Mouse (Mus musculus) forebrain, embryonic 12.5 days (tissue): ENCODE measurements around the gene Foxi3. TPM values are rescaled to one million over a fixed set of nuclear protein-coding genes. Genes with fewer than 3 reads are reported as not detected.
A peak's percentile ranks its signal among the peaks of the same experiment; 100 is the strongest.

Experiments used
- ATAC-seq: fragments of 200-750 bp; cut with Nextera tagmentation; 2 replicates; pipeline ENCODE4 v1.8.0; 2017; ENCODE audit warnings: moderate TSS enrichment; ENCODE audit not compliant: low FRiP score
- H3K27ac ChIP-seq: fragments of 300-500 bp; sonication (generic); 2 replicates; pipeline ENCODE4 v1.5.1; 2016; ENCODE audit warnings: mild to moderate bottlenecking
- H3K27me3 ChIP-seq: fragments of 300-500 bp; sonication (generic); 2 replicates; pipeline ENCODE4 v1.6.1; 2016; ENCODE audit warnings: mild to moderate bottlenecking
- H3K36me3 ChIP-seq: fragments of 300-500 bp; sonication (generic); replicated peaks from 2 replicates; pipeline ENCODE4 v1.6.1; 2016; ENCODE audit warnings: mild to moderate bottlenecking
- H3K4me1 ChIP-seq: fragments of 300-500 bp; sonication (generic); 2 replicates; pipeline ENCODE4 v1.6.1; 2016
- H3K4me2 ChIP-seq: fragments of 300-500 bp; sonication (generic); 2 replicates; pipeline ENCODE4 v1.6.1; 2016; ENCODE audit warnings: mild to moderate bottlenecking, moderate library complexity
- H3K4me3 ChIP-seq: fragments of 300-500 bp; sonication (generic); replicated peaks from 2 replicates; pipeline ENCODE4 v1.5.1; 2016; ENCODE audit warnings: mild to moderate bottlenecking
- H3K9ac ChIP-seq: fragments of 300-500 bp; sonication (generic); 2 replicates; pipeline ENCODE4 v1.6.1; 2016; ENCODE audit warnings: mild to moderate bottlenecking
- H3K9me3 ChIP-seq: fragments of 300-500 bp; sonication (generic); 2 replicates; pipeline ENCODE4 v1.6.1; 2016
- WGBS: fragments of 180-500 bp; shearing (Covaris S2); methylation state at CpG from one replicate; pipeline ENCODE4 v1.1.7; 2016; 5-methylcytosine and 5-hydroxymethylcytosine counted together
- polyA plus RNA-seq: library from polyadenylated mRNA; unstranded; fragments of >200 nt; fragmentation: Nextera tagmentation; extraction: Ambion mirVana; gene quantifications from 2 replicates; pipeline ENCODE4 v1.2.1, GENCODE M21; 2016

Foxi3 gene
- polyA plus RNA-seq, 1 experiment from 2014 or later: 0.20 TPM

DNA sequence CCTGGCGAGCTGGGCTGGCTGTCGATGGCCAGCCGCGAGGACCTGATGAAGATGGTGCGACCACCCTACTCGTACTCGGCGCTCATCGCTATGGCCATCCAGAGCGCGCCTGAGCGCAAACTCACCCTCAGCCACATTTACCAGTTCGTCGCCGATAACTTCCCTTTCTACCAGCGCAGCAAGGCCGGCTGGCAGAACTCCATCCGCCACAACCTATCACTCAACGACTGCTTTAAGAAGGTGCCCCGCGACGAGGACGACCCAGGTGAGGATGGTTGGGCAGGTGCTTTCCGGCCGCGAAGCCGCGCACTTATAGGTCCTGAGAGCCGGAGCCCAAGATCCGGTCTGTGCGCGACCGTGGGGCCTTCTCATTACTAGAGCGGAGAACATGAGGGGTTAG is 605 bp downstream of the Foxi3 start:
- Histone ChIP-seq H3K4me3 (peak overlapping the region; percentile 52), H3K9ac (0 out of 2 replicates have a peak overlapping the region, but pooled peaks have one; percentile 38), H3K4me1 (peaks cover 12% of the 10 kb centered on the region), H3K4me2 (peak overlapping the region; percentile 98), H3K27ac (no peak overlapping the region), H3K9me3 (no peaks in the 10 kb centered on the region), H3K36me3 (no peaks in the 10 kb centered on the region), H3K27me3 (peaks cover 76% of the 10 kb centered on the region)
- ATAC-seq: peak; percentile 36
- under 1% methylated on average over 34 of the region's 34 CpGs for WGBS

DNA sequence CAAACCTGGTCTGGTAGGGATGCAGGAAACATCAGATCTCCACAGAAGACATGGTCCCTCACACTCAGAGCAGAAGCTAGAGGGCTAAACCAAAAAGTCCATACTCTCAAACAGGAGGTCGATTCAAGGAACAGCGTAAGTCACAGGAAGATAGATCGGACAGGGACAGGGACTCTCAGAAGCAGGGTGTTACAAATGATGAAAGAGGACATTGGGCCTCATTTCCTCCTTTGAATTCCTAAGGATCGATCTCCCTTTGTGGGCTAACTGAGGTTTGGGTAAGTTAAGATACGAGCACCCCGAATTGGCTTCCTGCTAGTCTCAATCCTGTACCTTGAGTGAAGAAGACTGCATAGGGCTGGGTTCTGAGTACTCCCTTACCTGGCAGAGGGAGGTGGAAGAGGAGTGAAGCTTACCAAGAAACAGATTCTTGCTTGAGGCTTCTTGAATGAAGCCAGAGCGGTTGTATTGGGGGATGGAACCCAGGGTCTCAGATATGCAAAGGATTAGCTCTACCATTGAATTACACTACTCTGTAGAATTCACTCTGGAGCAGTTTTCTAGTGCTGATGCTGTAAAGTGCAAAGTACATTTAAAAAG is 1.1 kb downstream of the Foxi3 start:
- no peak overlapping the region for H3K4me2 ChIP-seq
- H3K9ac ChIP-seq: no peak overlapping the region
- H3K4me1 ChIP-seq: peaks cover 12% of the 10 kb centered on the region
- H3K27ac ChIP-seq: no peak overlapping the region
- ATAC-seq: no peak
- H3K36me3 ChIP-seq: no peaks in the 10 kb centered on the region
- no peaks in the 10 kb centered on the region for H3K9me3 ChIP-seq
- WGBS: 8% methylated on average over 7 of the region's 7 CpGs
- H3K4me3 ChIP-seq: no peak overlapping the region; the same call in 1 of the 2 replicates
- H3K27me3 ChIP-seq: peaks cover 76% of the 10 kb centered on the region

- no peak for ATAC-seq
Observed at GRCm38 (mm10) chr6:70964116-70964830, 7.9 kb downstream of the Foxi3 start.

GRCm38 (mm10) chr6:70965694-70966093 is 9.4 kb downstream of the Foxi3 start:
- no peak for ATAC-seq
- H3K27ac ChIP-seq: no peak overlapping the region
- H3K36me3 ChIP-seq: no peaks in the 10 kb centered on the region
- H3K27me3 ChIP-seq: peaks cover 34% of the 10 kb centered on the region
- no peak overlapping the region for H3K9ac ChIP-seq
- 19% methylated on average over 7 of the region's 7 CpGs for WGBS
- no peak overlapping the region for H3K4me3 ChIP-seq
- H3K4me1 ChIP-seq: peaks cover 16% of the 10 kb centered on the region
- H3K4me2 ChIP-seq: no peak overlapping the region
- no peaks in the 10 kb centered on the region for H3K9me3 ChIP-seq

More at GRCm38 (mm10) chr6:70964116-70964830, 7.9 kb downstream of the Foxi3 start:
- peaks cover 16% of the 10 kb centered on the region for H3K4me1 ChIP-seq
- no peak overlapping the region for H3K4me3 ChIP-seq
- H3K9ac ChIP-seq: no peak overlapping the region
- H3K27me3 ChIP-seq: peaks cover 48% of the 10 kb centered on the region
- H3K9me3 ChIP-seq: no peaks in the 10 kb centered on the region
- H3K4me2 ChIP-seq: no peak overlapping the region
- no peak overlapping the region for H3K27ac ChIP-seq
- 23% methylated on average over 6 of the region's 6 CpGs for WGBS
- H3K36me3 ChIP-seq: no peaks in the 10 kb centered on the region

DNA sequence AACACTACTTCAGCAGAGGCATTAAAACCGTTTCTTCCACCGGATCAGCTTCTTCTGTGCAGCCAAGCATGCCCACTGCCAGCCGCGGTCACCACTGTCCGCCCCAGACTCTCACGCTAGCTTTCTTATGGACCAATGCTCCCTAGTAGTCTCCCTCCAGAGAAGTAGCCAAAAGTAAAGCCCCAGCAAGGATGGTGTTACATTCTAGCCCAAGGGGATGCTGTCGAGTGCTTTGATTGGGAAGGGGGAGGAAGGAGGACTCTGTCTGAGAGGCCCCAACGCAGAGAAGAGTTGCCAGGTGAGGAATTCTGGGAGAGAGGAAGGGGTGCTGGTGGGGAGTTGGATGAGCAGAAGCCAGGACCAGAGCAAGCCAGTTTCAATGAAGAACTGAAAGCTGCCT is 11.1 kb downstream of the Foxi3 start:
- no peaks in the 10 kb centered on the region for H3K9me3 ChIP-seq
- no peaks in the 10 kb centered on the region for H3K36me3 ChIP-seq
- H3K27ac ChIP-seq: no peak overlapping the region
- no peak overlapping the region; the same call in 1 of the 2 replicates for H3K4me3 ChIP-seq
- no peak overlapping the region for H3K9ac ChIP-seq
- peaks cover 31% of the 10 kb centered on the region for H3K27me3 ChIP-seq
- WGBS: 2% methylated on average over 8 of the region's 8 CpGs
- H3K4me2 ChIP-seq: peak overlapping the region; percentile 49
- peaks cover 16% of the 10 kb centered on the region for H3K4me1 ChIP-seq
- no peak for ATAC-seq

DNA sequence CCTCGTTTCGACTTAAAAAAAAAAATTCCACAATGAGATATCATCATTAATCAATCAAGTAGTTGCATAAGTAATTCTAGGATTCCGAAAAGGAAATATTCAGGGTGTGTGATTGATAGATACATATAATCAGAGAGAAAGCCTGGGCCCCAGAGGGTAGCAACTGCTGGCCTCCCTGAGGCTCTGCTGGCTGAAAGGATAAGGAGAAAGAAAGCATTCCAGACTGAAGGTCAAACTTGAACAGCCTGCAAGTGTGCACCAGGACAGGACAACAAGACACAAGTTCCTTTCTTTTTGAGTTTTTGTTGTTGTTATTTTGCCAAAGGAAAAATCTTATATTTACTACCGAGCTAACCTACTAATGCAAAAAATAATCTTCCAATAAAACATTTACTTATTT is 12.0 kb downstream of the Foxi3 start:
- Histone ChIP-seq H3K4me2 (no peak overlapping the region), H3K36me3 (no peaks in the 10 kb centered on the region), H3K9ac (no peak overlapping the region), H3K27ac (no peak overlapping the region), H3K9me3 (no peaks in the 10 kb centered on the region), H3K4me1 (peaks cover 16% of the 10 kb centered on the region), H3K4me3 (no peak overlapping the region), H3K27me3 (peaks cover 27% of the 10 kb centered on the region)
- no peak for ATAC-seq
- 75% methylated on average over 4 of the region's 4 CpGs for WGBS

DNA sequence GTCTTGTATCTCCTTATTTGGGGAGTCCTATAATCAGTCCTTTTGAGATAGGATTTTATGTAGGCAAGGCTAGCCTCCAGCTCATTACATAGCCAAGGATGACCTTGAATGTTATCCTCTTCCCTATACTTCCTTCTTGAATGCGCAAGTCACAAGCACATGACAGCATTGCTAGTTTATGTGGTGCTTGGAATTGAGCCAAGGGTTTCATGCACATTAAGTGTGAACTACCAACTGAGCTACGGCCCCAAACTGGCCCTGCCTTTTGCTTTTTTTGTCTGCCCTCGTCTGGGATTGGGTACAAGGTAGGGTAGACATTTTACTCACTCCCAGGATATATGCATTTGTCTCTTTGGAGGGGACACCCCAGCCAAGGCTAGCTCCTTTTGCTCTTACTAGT is 16.7 kb downstream of the Foxi3 start:
- peaks cover 5% of the 10 kb centered on the region; the same call in 1 of the 2 replicates for H3K27me3 ChIP-seq
- no peak for ATAC-seq
- no peak overlapping the region for H3K27ac ChIP-seq
- no peaks in the 10 kb centered on the region for H3K36me3 ChIP-seq
- H3K4me2 ChIP-seq: no peak overlapping the region
- 72% methylated on average over 3 of the region's 3 CpGs for WGBS
- H3K9ac ChIP-seq: no peak overlapping the region
- peaks cover 4% of the 10 kb centered on the region; the same call in 1 of the 2 replicates for H3K4me1 ChIP-seq
- H3K4me3 ChIP-seq: no peak overlapping the region
- no peaks in the 10 kb centered on the region for H3K9me3 ChIP-seq

DNA sequence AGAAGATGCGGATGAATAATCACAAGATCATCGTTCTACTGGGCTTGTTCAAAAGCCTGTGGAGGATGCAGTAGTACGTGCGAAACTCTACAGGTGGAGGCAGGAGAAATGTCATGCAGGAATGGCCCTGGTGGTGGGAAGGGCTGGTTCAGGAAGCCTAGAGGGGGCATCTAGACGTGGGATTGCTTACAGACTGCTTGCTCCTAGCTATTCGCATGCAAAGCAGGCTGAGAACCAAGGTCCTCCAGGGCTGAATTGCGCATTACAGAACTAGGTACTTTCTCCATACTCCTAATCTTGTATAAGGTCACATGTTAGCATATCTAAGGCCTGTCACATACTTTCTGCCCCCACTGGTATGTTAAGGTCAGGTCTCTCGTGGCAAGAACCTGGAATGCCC is 24.7 kb downstream of the Foxi3 start:
- Histone ChIP-seq H3K27ac (no peak overlapping the region), H3K4me1 (peaks cover under 1% of the 10 kb centered on the region; the same call in 1 of the 2 replicates), H3K27me3 (no peaks in the 10 kb centered on the region), H3K4me3 (no peak overlapping the region), H3K9ac (no peak overlapping the region), H3K4me2 (no peak overlapping the region), H3K9me3 (no peaks in the 10 kb centered on the region), H3K36me3 (no peaks in the 10 kb centered on the region)
- no peak for ATAC-seq
- 82% methylated on average over 8 of the region's 8 CpGs for WGBS

GRCm38 (mm10) chr6:70982416-70982815 is 26.1 kb downstream of the Foxi3 start:
- Histone ChIP-seq H3K9ac (no peak overlapping the region), H3K27ac (no peak overlapping the region), H3K4me2 (no peak overlapping the region), H3K27me3 (no peaks in the 10 kb centered on the region), H3K4me1 (peaks cover 6% of the 10 kb centered on the region; the same call in 1 of the 2 replicates), H3K4me3 (no peak overlapping the region), H3K36me3 (no peaks in the 10 kb centered on the region), H3K9me3 (no peaks in the 10 kb centered on the region)
- 75% methylated on average over 1 of the region's 1 CpGs for WGBS
- no peak for ATAC-seq

- Histone ChIP-seq H3K9ac (no peak overlapping the region), H3K4me2 (no peak overlapping the region), H3K36me3 (no peaks in the 10 kb centered on the region), H3K27me3 (no peaks in the 10 kb centered on the region), H3K27ac (no peak overlapping the region), H3K4me3 (no peak overlapping the region), H3K9me3 (no peaks in the 10 kb centered on the region), H3K4me1 (peaks cover 6% of the 10 kb centered on the region; the same call in 1 of the 2 replicates)
- 17% methylated on average over 8 of the region's 8 CpGs for WGBS
- peak; percentile 81; the same call in 1 of the 2 replicates for ATAC-seq
Observed at GRCm38 (mm10) chr6:70986683-70987082, 30.4 kb downstream of the Foxi3 start.

GRCm38 (mm10) chr6:70996123-70996723 is 39.9 kb downstream of the Foxi3 start:
- Histone ChIP-seq H3K9me3 (no peaks in the 10 kb centered on the region), H3K27me3 (peaks cover 4% of the 10 kb centered on the region; the same call in 1 of the 2 replicates), H3K9ac (no peak overlapping the region), H3K27ac (no peak overlapping the region), H3K4me3 (no peak overlapping the region), H3K36me3 (no peaks in the 10 kb centered on the region), H3K4me1 (no peaks in the 10 kb centered on the region; the same call in 1 of the 2 replicates), H3K4me2 (no peak overlapping the region)
- 41% methylated on average over 4 of the region's 4 CpGs for WGBS
- ATAC-seq: no peak

- Histone ChIP-seq H3K4me3 (no peak overlapping the region), H3K4me1 (no peaks in the 10 kb centered on the region), H3K27ac (no peak overlapping the region), H3K9me3 (no peaks in the 10 kb centered on the region), H3K27me3 (no peaks in the 10 kb centered on the region), H3K9ac (no peak overlapping the region), H3K4me2 (no peak overlapping the region), H3K36me3 (no peaks in the 10 kb centered on the region)
- 87% methylated on average over 2 of the region's 2 CpGs for WGBS
- ATAC-seq: no peak
Observed at GRCm38 (mm10) chr6:71002656-71003055, 46.3 kb downstream of the Foxi3 start.
